Mouse (Mus musculus) liver, adult 2 months (tissue): ENCODE results near the gene Fxyd7. TPM values are rescaled to one million over a fixed set of nuclear protein-coding genes. Genes with fewer than 3 reads are reported as not detected.
A peak's percentile ranks its signal among the peaks of the same experiment; 100 is the strongest.

Experiments
- DNase-seq: peaks from one replicate; pipeline ENCODE4 v3.0.0-alpha.2; 2011; ENCODE audit warnings: low read depth, low spot score; ENCODE audit errors: extremely low read depth
- H3K27ac ChIP-seq: fragments of 200-500 bp; replicated peaks from 2 replicates; pipeline ENCODE4 v1.5.1; 2012; ENCODE audit warnings: low read depth, mild to moderate bottlenecking, control low read depth, inconsistent platforms, low read length; ENCODE audit not compliant: insufficient read depth
- H3K27me3 ChIP-seq: fragments of 200-500 bp; 2 replicates; pipeline ENCODE4 v1.6.1; 2012; ENCODE audit warnings: mild to moderate bottlenecking, moderate library complexity, low read length, inconsistent platforms; ENCODE audit not compliant: control insufficient read depth, insufficient read depth
- H3K36me3 ChIP-seq: fragments of 200-500 bp; 2 replicates; pipeline ENCODE4 v1.6.1; 2012; ENCODE audit warnings: low read length, inconsistent platforms; ENCODE audit not compliant: control insufficient read depth, insufficient read depth
- H3K4me1 ChIP-seq: fragments of 200-500 bp; 2 replicates; pipeline ENCODE4 v1.6.1; 2011; ENCODE audit warnings: low read length; ENCODE audit not compliant: control insufficient read depth, insufficient read depth
- H3K4me3 ChIP-seq: fragments of 200-500 bp; 2 replicates; pipeline ENCODE4 v1.5.1; 2011; ENCODE audit warnings: low read depth, mild to moderate bottlenecking, control low read depth, low read length, moderate library complexity; ENCODE audit not compliant: insufficient read depth
- H3K79me2 ChIP-seq: fragments of 200-500 bp; 2 replicates; pipeline ENCODE4 v1.6.1; 2012; ENCODE audit warnings: inconsistent platforms, mild to moderate bottlenecking, low read length, moderate library complexity; ENCODE audit not compliant: control insufficient read depth, insufficient read depth
- H3K9ac ChIP-seq: fragments of 200-500 bp; 2 replicates; pipeline ENCODE4 v1.6.1; 2012; ENCODE audit warnings: low read depth, mild to moderate bottlenecking, control low read depth, inconsistent platforms, low read length
- CTCF ChIP-seq: fragments of 200-500 bp; IDR thresholded peaks from 2 replicates; pipeline ENCODE4 v1.5.1; 2011; ENCODE audit warnings: low read depth, low read length, control low read depth
- POLR2A ChIP-seq: fragments of 200-500 bp; IDR thresholded peaks from 2 replicates; pipeline ENCODE4 v1.6.1; 2011; ENCODE audit warnings: low read length, control low read depth; ENCODE audit not compliant: insufficient read depth; ENCODE audit errors: extremely low read depth
- WGBS: fragments of 180-500 bp; shearing (Covaris S2); methylation state at CpG from one replicate; pipeline ENCODE4 v1.1.7; 2018; 5-methylcytosine and 5-hydroxymethylcytosine counted together
- polyA plus RNA-seq: library from polyadenylated mRNA; depleted of rRNA; stranded (reverse); fragments of >200 nt; gene quantifications from 2 replicates; pipeline ENCODE4 v1.2.3, GENCODE M21; 2012
- total RNA-seq: library from RNA; depleted of rRNA; stranded (reverse); fragments of >200 nt; gene quantifications from 2 replicates; pipeline ENCODE4 v1.2.3, GENCODE M21; 2014

Fxyd7 gene
- total and polyA plus RNA-seq, 2 experiments, result 0.92 TPM; not detected in 1

- peak overlapping the region; percentile 98 for H3K27ac ChIP-seq
- H3K4me3 ChIP-seq, result no peak overlapping the region; the same call in 1 of the 2 replicates
- no peak for TF ChIP-seq POLR2A
- TF ChIP-seq CTCF, result no peak
- H3K4me1 ChIP-seq, result peaks cover 32% of the 10 kb centered on the region
- no peak for DNase-seq
- WGBS, result 24% methylated on average over 7 of the region's 7 CpGs
- peaks cover 3% of the 10 kb centered on the region; the same call in 1 of the 2 replicates for H3K36me3 ChIP-seq
- 0 out of 2 replicates have a peak, but pooled peaks cover 2% of the 10 kb centered on the region for H3K79me2 ChIP-seq
- H3K9ac ChIP-seq, result peak overlapping the region; percentile 19
- no peaks in the 10 kb centered on the region for H3K27me3 ChIP-seq
These were observed 5.2 kb upstream of the Fxyd7 start for GRCm38 (mm10) chr7:31056448-31056847.

GRCm38 (mm10) chr7:31055883-31056282 is 4.6 kb upstream of the Fxyd7 start:
- 20% methylated on average over 3 of the region's 4 CpGs for WGBS
- peaks cover 3% of the 10 kb centered on the region for H3K36me3 ChIP-seq
- TF ChIP-seq POLR2A, result no peak
- TF ChIP-seq CTCF, result no peak
- no peaks in the 10 kb centered on the region for H3K27me3 ChIP-seq
- peaks cover 32% of the 10 kb centered on the region for H3K4me1 ChIP-seq
- peak overlapping the region; percentile 98 for H3K27ac ChIP-seq
- 0 out of 2 replicates have a peak, but pooled peaks cover 2% of the 10 kb centered on the region for H3K79me2 ChIP-seq
- H3K9ac ChIP-seq, result peak overlapping the region; percentile 45; the same call in 1 of the 2 replicates
- no peak overlapping the region for H3K4me3 ChIP-seq
- DNase-seq, result peak; percentile 99

DNA sequence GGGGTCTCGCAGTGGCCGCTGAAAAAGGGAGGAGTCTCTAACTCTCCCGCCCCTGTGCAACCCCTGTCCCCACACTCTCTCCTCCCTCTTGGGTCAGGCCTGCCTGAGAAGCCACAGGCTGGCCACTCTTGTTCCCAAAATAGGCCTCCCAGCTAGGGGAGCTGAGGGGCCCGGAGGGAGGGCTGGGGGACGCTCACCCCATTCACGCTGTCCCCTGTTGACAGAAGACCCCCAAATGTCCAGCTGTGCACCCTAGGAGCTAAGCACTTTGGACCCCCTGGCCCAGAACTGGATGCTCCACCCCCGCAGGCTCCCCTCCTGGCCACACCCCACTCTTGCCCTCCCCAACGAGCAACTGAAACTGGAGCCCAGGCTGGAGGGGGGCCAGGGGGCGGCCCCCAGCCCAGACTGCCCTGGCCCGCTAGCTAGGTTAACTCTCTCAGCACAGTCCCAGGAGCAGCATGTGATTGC is 4.1 kb upstream of the Fxyd7 start:
- Histone ChIP-seq H3K27me3 (no peaks in the 10 kb centered on the region), H3K79me2 (0 out of 2 replicates have a peak, but pooled peaks cover 2% of the 10 kb centered on the region), H3K4me1 (peaks cover 32% of the 10 kb centered on the region), H3K9ac (peak overlapping the region; percentile 92), H3K36me3 (peaks cover 3% of the 10 kb centered on the region), H3K27ac (peak overlapping the region; percentile 98), H3K4me3 (peak overlapping the region; percentile 83)
- peak; percentile 95 for DNase-seq
- 24% methylated on average over 10 of the region's 10 CpGs for WGBS
- TF ChIP-seq CTCF (no peak), POLR2A (no peak)

DNA sequence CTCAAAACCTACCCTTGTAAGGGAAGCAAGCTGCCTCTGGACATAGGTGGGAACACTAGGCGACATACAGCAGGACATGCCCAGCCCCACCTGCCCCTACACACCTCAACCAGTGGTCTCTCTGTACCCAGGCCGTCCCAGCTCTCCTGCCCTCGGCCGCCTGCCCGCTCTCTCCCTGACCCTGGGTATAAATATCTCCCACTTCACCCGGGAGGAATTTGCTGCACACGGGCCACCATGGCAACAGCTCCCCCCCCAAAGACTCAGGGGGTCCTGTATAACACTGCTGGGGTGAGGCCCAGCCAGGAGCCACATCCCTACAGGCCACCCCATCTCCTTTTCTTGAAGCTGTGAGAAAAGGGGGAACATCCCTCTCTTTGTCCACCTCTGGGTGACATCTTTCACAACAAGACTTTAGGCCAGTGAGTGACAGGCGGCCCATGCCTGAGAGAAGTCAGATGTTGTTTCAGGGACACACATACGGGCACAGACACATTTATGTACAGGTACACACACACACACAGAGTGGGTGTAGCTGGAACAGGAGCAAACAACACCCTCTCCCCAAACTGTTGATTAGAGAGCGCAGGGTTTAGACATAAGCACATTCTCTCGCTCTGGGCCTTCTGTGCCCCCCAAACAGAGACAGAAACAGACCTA is 3.5 kb upstream of the Fxyd7 start:
- 17% methylated on average over 11 of the region's 11 CpGs for WGBS
- H3K27ac ChIP-seq, result peak overlapping the region; percentile 98
- no peaks in the 10 kb centered on the region for H3K27me3 ChIP-seq
- peaks cover 32% of the 10 kb centered on the region for H3K4me1 ChIP-seq
- 0 out of 2 replicates have a peak, but pooled peaks cover 2% of the 10 kb centered on the region for H3K79me2 ChIP-seq
- H3K9ac ChIP-seq, result peak overlapping the region; percentile 92
- peaks cover 3% of the 10 kb centered on the region for H3K36me3 ChIP-seq
- DNase-seq, result peak; percentile 69
- no peak for TF ChIP-seq CTCF
- TF ChIP-seq POLR2A, result no peak
- peak overlapping the region; percentile 83 for H3K4me3 ChIP-seq

- Histone ChIP-seq H3K79me2 (0 out of 2 replicates have a peak, but pooled peaks cover 2% of the 10 kb centered on the region), H3K9ac (peak overlapping the region; percentile 92), H3K4me3 (peak overlapping the region; percentile 83), H3K27ac (peak overlapping the region; percentile 98), H3K27me3 (no peaks in the 10 kb centered on the region), H3K4me1 (peaks cover 32% of the 10 kb centered on the region), H3K36me3 (peaks cover 3% of the 10 kb centered on the region)
- WGBS, result 24% methylated on average over 10 of the region's 10 CpGs
- TF ChIP-seq POLR2A (0 out of 2 replicates have a peak, but pooled peaks have one; percentile 6), CTCF (no peak)
- peak; percentile 79 for DNase-seq
These were observed 2.7 kb upstream of the Fxyd7 start for GRCm38 (mm10) chr7:31053882-31054447.
